Mouse (Mus musculus) limb, embryonic 10.5 days (tissue): ENCODE measurements at regions not wholly inside any gene's neighbourhood (a gene's known extent, or its start where the extent isn't known, plus 50 kb on each side); places are given as distances from the start of the nearest gene placed in this dataset.

Experiments
- DNase-seq: peaks from one replicate; pipeline ENCODE4 v3.0.0-alpha.2; 2017; ENCODE audit warnings: low spot score
- H3K27ac ChIP-seq: fragments of 300-500 bp; sonication (generic); 2 replicates; pipeline ENCODE4 v1.5.1; 2016; ENCODE audit warnings: mild to moderate bottlenecking
- H3K27me3 ChIP-seq: fragments of 300-500 bp; sonication (generic); 2 replicates; pipeline ENCODE4 v1.6.1; 2016; ENCODE audit warnings: low read depth, mild to moderate bottlenecking; ENCODE audit not compliant: poor library complexity, severe bottlenecking
- H3K36me3 ChIP-seq: fragments of 300-500 bp; sonication (generic); 2 replicates; pipeline ENCODE4 v1.6.1; 2016; ENCODE audit warnings: mild to moderate bottlenecking, moderate library complexity
- H3K4me1 ChIP-seq: fragments of 300-500 bp; sonication (generic); 2 replicates; pipeline ENCODE4 v1.6.1; 2016
- H3K4me3 ChIP-seq: fragments of 300-500 bp; sonication (generic); 2 replicates; pipeline ENCODE4 v1.5.1; 2016; ENCODE audit warnings: mild to moderate bottlenecking, moderate library complexity
- H3K9me3 ChIP-seq: fragments of 300-500 bp; sonication (generic); replicated peaks from 2 replicates; pipeline ENCODE4 v1.6.1; 2016; ENCODE audit warnings: mild to moderate bottlenecking
- WGBS: fragments of 180-500 bp; shearing (Covaris S2); methylation state at CpG from one replicate; pipeline ENCODE4 v1.1.7; 2016; 5-methylcytosine and 5-hydroxymethylcytosine counted together

DNA sequence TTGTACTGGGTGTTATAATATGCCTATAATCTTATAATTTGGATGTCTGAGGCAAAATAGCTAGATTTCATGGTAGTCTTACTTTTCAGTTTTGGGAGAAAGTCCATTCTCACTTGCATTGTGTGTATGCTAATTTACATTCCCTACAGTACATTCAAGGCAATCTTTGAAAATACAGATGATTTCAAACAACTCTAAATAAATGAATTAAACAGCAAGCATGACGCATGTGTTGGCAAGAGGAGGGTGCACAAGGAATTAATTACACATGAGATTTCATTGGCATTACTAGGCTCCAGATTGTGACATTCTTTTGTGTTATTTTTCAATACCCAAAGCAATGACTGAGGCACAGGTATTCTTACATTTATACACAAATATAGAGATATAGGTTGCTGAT is 495.2 kb upstream of the Cypt12 start:
- H3K36me3 ChIP-seq: no peaks in the 10 kb centered on the region
- no peaks in the 10 kb centered on the region for H3K4me1 ChIP-seq
- no peaks in the 10 kb centered on the region for H3K27me3 ChIP-seq
- no peak overlapping the region for H3K4me3 ChIP-seq
- no peaks in the 10 kb centered on the region for H3K9me3 ChIP-seq
- 93% methylated on average over 1 of the region's 1 CpGs for WGBS
- no peak overlapping the region for H3K27ac ChIP-seq
- DNase-seq: no peak

DNA sequence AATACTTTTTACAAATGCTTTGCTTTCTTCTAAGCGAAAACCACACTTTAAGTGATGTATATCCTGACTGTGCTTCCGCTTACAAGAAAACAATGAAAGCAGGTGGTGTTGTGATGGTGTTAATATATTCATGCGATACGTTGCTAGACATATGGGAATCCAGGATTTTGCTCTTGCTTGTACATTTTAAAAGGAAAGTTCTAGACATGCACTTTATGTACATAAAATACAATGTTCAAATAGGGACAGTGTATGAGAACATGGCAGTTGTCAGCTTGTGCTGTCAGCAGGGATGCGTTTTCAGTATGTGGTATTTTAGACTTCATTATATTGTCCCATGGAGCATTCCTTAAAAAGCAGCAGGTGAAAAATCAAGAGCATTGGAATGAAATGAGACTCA is 487.7 kb upstream of the Cypt12 start:
- Histone ChIP-seq H3K4me1 (no peaks in the 10 kb centered on the region), H3K27me3 (no peaks in the 10 kb centered on the region), H3K36me3 (no peaks in the 10 kb centered on the region), H3K27ac (no peak overlapping the region), H3K4me3 (no peak overlapping the region), H3K9me3 (no peaks in the 10 kb centered on the region)
- WGBS: 94% methylated on average over 5 of the region's 5 CpGs
- DNase-seq: no peak

DNA sequence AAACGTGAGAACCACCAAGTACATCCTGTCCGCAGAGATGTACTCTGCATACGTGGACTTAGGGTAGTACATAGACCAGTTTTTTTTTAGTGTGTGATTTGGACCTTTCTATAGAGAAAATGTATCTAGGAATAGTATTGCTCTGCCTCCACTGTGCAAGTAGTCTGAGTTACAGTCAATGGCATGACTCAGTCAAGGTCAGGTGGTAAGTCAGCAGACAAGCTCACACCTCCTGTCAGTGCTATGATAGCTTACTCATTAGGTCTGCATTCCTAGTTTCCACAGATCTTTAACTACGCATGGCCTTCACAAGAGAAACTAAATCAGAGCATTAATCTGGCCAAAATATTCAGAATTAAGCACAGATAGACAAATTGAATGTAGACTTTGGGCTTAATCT is 486.8 kb upstream of the Cypt12 start:
- 92% methylated on average over 4 of the region's 4 CpGs for WGBS
- Histone ChIP-seq H3K4me3 (no peak overlapping the region), H3K9me3 (no peaks in the 10 kb centered on the region), H3K27ac (no peak overlapping the region), H3K27me3 (no peaks in the 10 kb centered on the region), H3K4me1 (no peaks in the 10 kb centered on the region), H3K36me3 (no peaks in the 10 kb centered on the region)
- DNase-seq: no peak

- no peak overlapping the region for H3K4me3 ChIP-seq
- no peak overlapping the region for H3K27ac ChIP-seq
- no peaks in the 10 kb centered on the region for H3K27me3 ChIP-seq
- H3K9me3 ChIP-seq: no peaks in the 10 kb centered on the region
- H3K36me3 ChIP-seq: no peaks in the 10 kb centered on the region
- WGBS: 91% methylated on average over 2 of the region's 2 CpGs
- no peaks in the 10 kb centered on the region for H3K4me1 ChIP-seq
- DNase-seq: no peak
Observed at GRCm38 (mm10) chr3:17473812-17474211, 474.4 kb upstream of the Cypt12 start.

DNA sequence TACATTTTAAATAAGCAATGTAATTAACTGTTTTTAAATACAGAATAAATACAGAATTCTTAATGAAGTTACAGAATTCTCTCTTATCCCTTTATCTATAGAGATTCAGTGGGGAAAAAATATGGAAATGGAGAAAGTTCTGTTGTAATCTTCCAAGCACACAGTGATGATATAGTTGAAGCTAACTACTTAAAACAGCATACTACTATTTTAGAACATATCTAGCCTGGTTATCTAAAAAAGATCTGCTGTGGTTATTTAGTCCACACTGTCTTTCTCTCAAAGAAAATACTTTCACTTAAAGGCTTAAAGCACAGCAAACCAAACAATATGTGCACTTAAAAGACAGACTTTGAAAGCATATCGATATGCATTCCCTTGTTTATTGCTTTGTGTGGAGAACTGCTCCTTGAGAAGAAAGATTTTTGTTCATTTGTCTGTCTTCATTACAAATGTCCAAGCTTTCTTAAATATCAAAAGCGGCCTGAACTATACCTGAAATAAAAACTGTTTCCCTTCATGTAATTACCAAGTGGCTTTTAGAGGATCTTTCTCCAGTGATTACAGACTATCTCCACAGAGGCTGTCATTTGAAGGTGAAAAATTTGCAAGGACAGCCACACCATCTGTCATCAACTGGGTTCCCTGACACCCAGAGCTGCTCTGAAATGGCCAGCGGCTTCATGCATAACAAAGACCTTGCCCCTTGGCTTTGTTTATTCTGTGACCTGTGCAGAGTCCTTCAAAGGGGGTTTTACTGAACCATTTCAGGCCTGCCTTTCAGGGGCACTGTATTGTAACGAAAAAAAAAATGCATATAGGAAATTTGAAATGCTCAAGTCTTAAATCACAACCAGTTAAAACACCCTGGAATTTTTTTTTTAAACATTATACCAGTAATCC is 458.7 kb upstream of the Cypt12 start:
- Histone ChIP-seq H3K27me3 (no peaks in the 10 kb centered on the region), H3K36me3 (no peaks in the 10 kb centered on the region), H3K27ac (no peak overlapping the region), H3K4me3 (no peak overlapping the region), H3K9me3 (no peaks in the 10 kb centered on the region), H3K4me1 (no peaks in the 10 kb centered on the region)
- no peak for DNase-seq
- 34% methylated on average over 4 of the region's 4 CpGs for WGBS

- H3K9me3 ChIP-seq: no peaks in the 10 kb centered on the region
- H3K36me3 ChIP-seq: no peaks in the 10 kb centered on the region
- no peaks in the 10 kb centered on the region for H3K4me1 ChIP-seq
- no peak overlapping the region for H3K4me3 ChIP-seq
- H3K27me3 ChIP-seq: no peaks in the 10 kb centered on the region
- H3K27ac ChIP-seq: no peak overlapping the region
- no peak for DNase-seq
Observed at GRCm38 (mm10) chr3:17490632-17491031, 457.6 kb upstream of the Cypt12 start.

GRCm38 (mm10) chr3:17498291-17498690 is 449.9 kb upstream of the Cypt12 start:
- no peak overlapping the region for H3K4me3 ChIP-seq
- no peaks in the 10 kb centered on the region for H3K4me1 ChIP-seq
- DNase-seq: no peak
- no peaks in the 10 kb centered on the region for H3K27me3 ChIP-seq
- no peak overlapping the region for H3K27ac ChIP-seq
- H3K36me3 ChIP-seq: no peaks in the 10 kb centered on the region
- WGBS: 90% methylated on average over 3 of the region's 3 CpGs
- no peaks in the 10 kb centered on the region for H3K9me3 ChIP-seq

GRCm38 (mm10) chr3:17501556-17501955 is 446.7 kb upstream of the Cypt12 start:
- 89% methylated on average over 2 of the region's 2 CpGs for WGBS
- H3K27ac ChIP-seq: no peak overlapping the region
- no peaks in the 10 kb centered on the region for H3K27me3 ChIP-seq
- H3K36me3 ChIP-seq: no peaks in the 10 kb centered on the region
- no peak for DNase-seq
- no peaks in the 10 kb centered on the region for H3K4me1 ChIP-seq
- no peak overlapping the region for H3K4me3 ChIP-seq
- H3K9me3 ChIP-seq: no peaks in the 10 kb centered on the region

- no peak for DNase-seq
- H3K27ac ChIP-seq: no peak overlapping the region
- no peaks in the 10 kb centered on the region for H3K4me1 ChIP-seq
- no peaks in the 10 kb centered on the region for H3K27me3 ChIP-seq
- H3K4me3 ChIP-seq: no peak overlapping the region
- no peaks in the 10 kb centered on the region for H3K9me3 ChIP-seq
- H3K36me3 ChIP-seq: no peaks in the 10 kb centered on the region
Observed at GRCm38 (mm10) chr3:17541346-17541745, 406.9 kb upstream of the Cypt12 start.

- H3K9me3 ChIP-seq: no peaks in the 10 kb centered on the region
- H3K4me1 ChIP-seq: no peaks in the 10 kb centered on the region
- no peak overlapping the region for H3K4me3 ChIP-seq
- 72% methylated on average over 1 of the region's 1 CpGs for WGBS
- no peaks in the 10 kb centered on the region for H3K27me3 ChIP-seq
- no peak overlapping the region for H3K27ac ChIP-seq
- DNase-seq: no peak
- no peaks in the 10 kb centered on the region for H3K36me3 ChIP-seq
Observed at GRCm38 (mm10) chr3:17547559-17548059, 400.6 kb upstream of the Cypt12 start.

- no peaks in the 10 kb centered on the region for H3K36me3 ChIP-seq
- no peaks in the 10 kb centered on the region for H3K27me3 ChIP-seq
- H3K9me3 ChIP-seq: no peaks in the 10 kb centered on the region
- no peaks in the 10 kb centered on the region for H3K4me1 ChIP-seq
- 80% methylated on average over 9 of the region's 9 CpGs for WGBS
- no peak overlapping the region for H3K27ac ChIP-seq
- H3K4me3 ChIP-seq: no peak overlapping the region
- no peak for DNase-seq
Observed at GRCm38 (mm10) chr3:17582487-17582886, 365.7 kb upstream of the Cypt12 start.

DNA sequence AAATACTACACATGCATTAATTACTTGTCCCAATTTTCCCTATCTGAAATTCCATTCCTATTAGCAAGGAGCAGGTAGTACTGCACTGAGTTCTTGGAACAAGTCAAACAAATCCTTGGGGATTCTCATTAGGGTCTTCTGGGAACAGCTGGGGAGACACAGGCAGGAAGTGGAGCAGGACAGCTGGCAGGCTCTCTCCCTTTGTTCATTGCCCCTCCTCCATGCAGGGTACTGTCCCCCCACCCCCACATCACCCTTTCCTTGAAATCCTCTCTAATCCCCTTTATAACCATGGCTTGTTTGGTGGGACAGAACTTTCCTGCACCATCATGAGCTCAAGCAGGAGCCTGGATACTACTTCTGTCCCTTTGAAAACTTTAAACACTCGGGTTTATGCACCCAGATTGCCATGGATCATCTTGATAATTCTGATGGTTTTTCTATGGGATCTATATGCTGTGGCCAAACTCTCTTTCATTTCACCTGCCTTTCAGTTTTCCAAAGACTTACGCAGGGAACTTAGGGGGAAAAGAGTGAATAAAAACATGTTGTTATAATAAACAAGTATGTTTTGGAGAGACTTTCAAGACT is 358.2 kb upstream of the Cypt12 start:
- H3K4me3 ChIP-seq: no peak overlapping the region
- H3K27ac ChIP-seq: no peak overlapping the region
- H3K36me3 ChIP-seq: no peaks in the 10 kb centered on the region
- no peaks in the 10 kb centered on the region for H3K4me1 ChIP-seq
- H3K27me3 ChIP-seq: no peaks in the 10 kb centered on the region
- no peak for DNase-seq
- 68% methylated on average over 2 of the region's 2 CpGs for WGBS
- no peaks in the 10 kb centered on the region for H3K9me3 ChIP-seq

DNA sequence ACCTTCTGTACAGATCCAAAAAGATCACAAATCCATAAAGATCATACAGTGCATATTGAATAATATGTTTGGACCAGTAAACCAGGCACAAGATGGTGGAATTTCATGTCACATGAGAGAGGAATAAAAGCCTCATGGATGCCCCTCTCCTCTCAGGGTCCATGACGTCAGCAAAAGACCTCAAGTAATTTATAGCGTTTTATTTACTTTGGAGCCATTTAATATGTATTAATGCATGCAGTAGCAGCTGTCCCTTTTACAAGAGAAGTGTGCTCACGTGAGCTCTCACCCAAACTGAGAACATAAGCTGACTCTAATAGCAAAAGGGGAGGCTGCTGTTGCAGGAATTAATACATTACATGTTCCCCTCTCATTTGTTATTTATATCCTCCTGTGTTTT is 355.7 kb upstream of the Cypt12 start:
- WGBS: 70% methylated on average over 3 of the region's 3 CpGs
- H3K4me3 ChIP-seq: no peak overlapping the region

More for the DNA sequence above, 355.7 kb upstream of the Cypt12 start:
- no peaks in the 10 kb centered on the region for H3K36me3 ChIP-seq
- DNase-seq: no peak
- H3K27ac ChIP-seq: no peak overlapping the region
- no peaks in the 10 kb centered on the region for H3K9me3 ChIP-seq
- H3K27me3 ChIP-seq: no peaks in the 10 kb centered on the region
- H3K4me1 ChIP-seq: no peaks in the 10 kb centered on the region
